Mouse (Mus musculus) bone marrow, adult 2 months (tissue): ENCODE results near the gene Gata2.

Experiments
- CTCF ChIP-seq: fragments of 200-500 bp; IDR thresholded peaks from 2 replicates; pipeline ENCODE4 v1.5.1; 2011; ENCODE audit warnings: low read length, control low read depth; ENCODE audit not compliant: control insufficient read depth, insufficient read depth
- POLR2A ChIP-seq: fragments of 200-500 bp; IDR thresholded peaks from 2 replicates; pipeline ENCODE4 v1.6.1; 2011; ENCODE audit warnings: low read depth, mild to moderate bottlenecking, control low read depth, low read length, borderline replicate concordance; ENCODE audit not compliant: control insufficient read depth

- TF ChIP-seq CTCF, result no peak
- TF ChIP-seq POLR2A, result no peak
Measured at GRCm38 (mm10) chr6:88229221-88229620, 35.5 kb downstream of the Gata2 start.
